Mouse (Mus musculus) megakaryocyte, embryonic 14.5 days (primary cell): ENCODE results near the gene Selenom.

Experiments used
- FLI1 ChIP-seq: IDR thresholded peaks from 2 replicates; pipeline ENCODE4 v1.6.1; 2012; ENCODE audit warnings: low read length, inconsistent platforms, mixed read lengths
- GATA1 ChIP-seq: IDR thresholded peaks from 3 replicates; pipeline ENCODE4 v1.6.1; 2012; ENCODE audit warnings: mixed read lengths, low read length, inconsistent platforms, borderline replicate concordance

- TF ChIP-seq GATA1 (no peak), FLI1 (no peak)
Observed at GRCm38 (mm10) chr11:3560202-3560601, 45.7 kb downstream of the Selenom start.
